Mouse (Mus musculus) spleen, adult 2 months (tissue): ENCODE measurements around the gene Tsfm.

Experiments
- CTCF ChIP-seq: fragments of 200-500 bp; IDR thresholded peaks from 2 replicates; pipeline ENCODE4 v1.5.1; 2011; ENCODE audit warnings: mild to moderate bottlenecking, inconsistent platforms; ENCODE audit not compliant: insufficient read depth, insufficient read length, insufficient replicate concordance; ENCODE audit errors: extremely low read depth
- POLR2A ChIP-seq: fragments of 200-500 bp; IDR thresholded peaks from 2 replicates; pipeline ENCODE4 v1.6.1; 2011; ENCODE audit warnings: low read depth, low read length, inconsistent platforms

- TF ChIP-seq POLR2A, result no peak
- TF ChIP-seq CTCF, result no peak
These were observed 37.0 kb downstream of the Tsfm start for GRCm38 (mm10) chr10:126993621-126994020.
